Mouse (Mus musculus) forebrain, postnatal 0 days (tissue): ENCODE measurements around the gene Ing5. TPM values are rescaled to one million over a fixed set of nuclear protein-coding genes. Genes with fewer than 3 reads are reported as not detected.
A peak's percentile ranks its signal among the peaks of the same experiment; 100 is the strongest.

Experiments used
- ATAC-seq: fragments of 200-750 bp; cut with Nextera tagmentation; 2 replicates; pipeline ENCODE4 v1.8.0; 2017; ENCODE audit warnings: mild to moderate bottlenecking, moderate library complexity
- DNase-seq: peaks from one replicate; pipeline ENCODE4 v3.0.0-alpha.2; 2015
- H3K27ac ChIP-seq: fragments of 300-500 bp; sonication (generic); 2 replicates; pipeline ENCODE4 v1.5.1; 2014; ENCODE audit warnings: low read depth, mild to moderate bottlenecking, antibody characterized with exemption, low read length, moderate library complexity, mixed read lengths
- H3K27me3 ChIP-seq: fragments of 300-500 bp; sonication (generic); 2 replicates; pipeline ENCODE4 v1.6.1; 2014; ENCODE audit warnings: mild to moderate bottlenecking, low read length, mixed read lengths; ENCODE audit not compliant: insufficient read depth
- H3K36me3 ChIP-seq: fragments of 300-500 bp; sonication (generic); 2 replicates; pipeline ENCODE4 v1.6.1; 2014; ENCODE audit warnings: mild to moderate bottlenecking, moderate library complexity; ENCODE audit not compliant: insufficient read depth
- H3K4me1 ChIP-seq: fragments of 300-500 bp; sonication (generic); 2 replicates; pipeline ENCODE4 v1.6.1; 2014; ENCODE audit warnings: antibody characterized with exemption; ENCODE audit not compliant: insufficient read depth
- H3K4me2 ChIP-seq: fragments of 300-500 bp; sonication (generic); 2 replicates; pipeline ENCODE4 v1.6.1; 2014; ENCODE audit warnings: low read depth, mild to moderate bottlenecking, moderate library complexity
- H3K4me3 ChIP-seq: fragments of 300-500 bp; sonication (generic); 2 replicates; pipeline ENCODE4 v1.5.1; 2014; ENCODE audit warnings: low read depth, low read length, mixed read lengths
- H3K9ac ChIP-seq: fragments of 300-500 bp; sonication (generic); 2 replicates; pipeline ENCODE4 v1.6.1; 2014; ENCODE audit warnings: mild to moderate bottlenecking
- H3K9me3 ChIP-seq: fragments of 300-500 bp; sonication (generic); 2 replicates; pipeline ENCODE4 v1.6.1; 2016; ENCODE audit warnings: low read length
- CTCF ChIP-seq: sonication (generic); IDR thresholded peaks from 2 replicates; pipeline ENCODE4 v1.5.1; 2016; ENCODE audit warnings: antibody characterized with exemption, control low read depth, low read depth
- WGBS: fragments of 180-500 bp; shearing (Covaris S2); extraction: QIAGEN DNeasy Blood & Tissue Kit; methylation state at CpG from one replicate; pipeline ENCODE4 v1.1.7; 2014; 5-methylcytosine and 5-hydroxymethylcytosine counted together
- polyA plus RNA-seq: library from polyadenylated mRNA; unstranded; fragments of >200 nt; fragmentation: Nextera tagmentation; extraction: Ambion mirVana; gene quantifications from 2 replicates; pipeline ENCODE4 v1.2.1, GENCODE M21; 2015
- total RNA-seq: library from RNA; depleted of rRNA; stranded (reverse); fragments of >200 nt; gene quantifications from 2 replicates; pipeline ENCODE4 v1.2.3, GENCODE M21; 2014

Gene Ing5
- total and polyA plus RNA-seq, 2 experiments from 2014 or later: 5.4 to 12.9 TPM

- Histone ChIP-seq H3K27me3 (no peaks in the 10 kb centered on the region), H3K36me3 (peaks cover 15% of the 10 kb centered on the region), H3K27ac (peak overlapping the region; percentile 68; the same call in 1 of the 2 replicates), H3K9me3 (no peaks in the 10 kb centered on the region), H3K4me1 (peaks cover 7% of the 10 kb centered on the region; the same call in 1 of the 2 replicates), H3K9ac (peak overlapping the region; percentile 57), H3K4me2 (peak overlapping the region; percentile 60), H3K4me3 (peak overlapping the region; percentile 61)
- DNase-seq (no peak), ATAC-seq (no peak)
- 77% methylated on average over 21 of the region's 21 CpGs for whole genome bisulfite sequencing
- TF ChIP-seq CTCF: no peak
These were observed 2.9 kb upstream of the Ing5 start for GRCm38 (mm10) chr1:93800670-93801503.

GRCm38 (mm10) chr1:93801741-93802238, 2.0 kb upstream of the Ing5 start, which contains the start of gene Dtymk:
Dtymk (minus strand) TSS chr1:93801934.
- peak; percentile 73 for TF ChIP-seq CTCF
- no peaks in the 10 kb centered on the region for H3K27me3 ChIP-seq
- peaks cover 7% of the 10 kb centered on the region; the same call in 1 of the 2 replicates for H3K4me1 ChIP-seq
- WGBS: 1% methylated on average over 42 of the region's 42 CpGs
- peak; percentile 75 for ATAC-seq
- peak; percentile 97 for DNase-seq
- peak within 1 kb of the TSS; percentile 57 for H3K9ac ChIP-seq
- H3K4me2 ChIP-seq: peak within 1 kb of the TSS; percentile 60
- H3K9me3 ChIP-seq: no peaks in the 10 kb centered on the region
- peak within 1 kb of the TSS; percentile 69 for H3K27ac ChIP-seq
- peaks cover 12% of the 10 kb centered on the region for H3K36me3 ChIP-seq
- peak within 1 kb of the TSS; percentile 61 for H3K4me3 ChIP-seq

- H3K9ac ChIP-seq: no peak overlapping the region
- no peaks in the 10 kb centered on the region for H3K27me3 ChIP-seq
- H3K27ac ChIP-seq: 0 out of 2 replicates have a peak overlapping the region, but pooled peaks have one; percentile 97
- H3K4me3 ChIP-seq: no peak overlapping the region
- no peaks in the 10 kb centered on the region for H3K9me3 ChIP-seq
- H3K4me2 ChIP-seq: peak overlapping the region; percentile 83; the same call in 1 of the 2 replicates
- peaks cover 17% of the 10 kb centered on the region for H3K36me3 ChIP-seq
- TF ChIP-seq CTCF: no peak
- peaks cover 7% of the 10 kb centered on the region; the same call in 1 of the 2 replicates for H3K4me1 ChIP-seq
- no peak for DNase-seq
- ATAC-seq: no peak
- WGBS: 88% methylated on average over 5 of the region's 5 CpGs
These were observed 994 bp upstream of the Ing5 start for GRCm38 (mm10) chr1:93802771-93803170.

GRCm38 (mm10) chr1:93804818-93805217, 1.1 kb downstream of the Ing5 start:
- H3K4me2 ChIP-seq: peak overlapping the region; percentile 83
- TF ChIP-seq CTCF: no peak
- peak overlapping the region; percentile 93; the same call in 1 of the 2 replicates for H3K9ac ChIP-seq
- DNase-seq (no peak), ATAC-seq (no peak)
- H3K27ac ChIP-seq: no peak overlapping the region
- peaks cover 7% of the 10 kb centered on the region; the same call in 1 of the 2 replicates for H3K4me1 ChIP-seq
- no peaks in the 10 kb centered on the region for H3K27me3 ChIP-seq
- 80% methylated on average over 4 of the region's 4 CpGs for WGBS
- H3K4me3 ChIP-seq: peak overlapping the region; percentile 90
- no peaks in the 10 kb centered on the region for H3K9me3 ChIP-seq
- H3K36me3 ChIP-seq: peaks cover 21% of the 10 kb centered on the region

GRCm38 (mm10) chr1:93805221-93805951, 1.6 kb downstream of the Ing5 start:
- Histone ChIP-seq H3K4me2 (no peak overlapping the region), H3K4me3 (no peak overlapping the region), H3K9ac (no peak overlapping the region), H3K27me3 (no peaks in the 10 kb centered on the region), H3K27ac (no peak overlapping the region), H3K4me1 (peaks cover 7% of the 10 kb centered on the region; the same call in 1 of the 2 replicates), H3K36me3 (peaks cover 21% of the 10 kb centered on the region), H3K9me3 (no peaks in the 10 kb centered on the region)
- no peak for DNase-seq
- ATAC-seq: no peak
- no peak for TF ChIP-seq CTCF
- 83% methylated on average over 5 of the region's 5 CpGs for WGBS

- ATAC-seq (no peak), DNase-seq (no peak)
- Histone ChIP-seq H3K9ac (no peak overlapping the region), H3K9me3 (no peaks in the 10 kb centered on the region), H3K27me3 (no peaks in the 10 kb centered on the region), H3K36me3 (peaks cover 46% of the 10 kb centered on the region), H3K4me3 (no peak overlapping the region), H3K4me2 (no peak overlapping the region), H3K27ac (no peak overlapping the region), H3K4me1 (peaks cover 4% of the 10 kb centered on the region; the same call in 1 of the 2 replicates)
- 95% methylated on average over 4 of the region's 4 CpGs for WGBS
- TF ChIP-seq CTCF: no peak
These were observed 5.1 kb downstream of the Ing5 start for GRCm38 (mm10) chr1:93808871-93809270.
